Mouse (Mus musculus): ENCODE data around the gene Flywch2.
"Not testable (repeated sequence)": the region's sequence is repeated elsewhere in the genome, so short reads cannot be mapped to it uniquely, and the experiment has no call there.

The Flywch2 gene

DNA sequence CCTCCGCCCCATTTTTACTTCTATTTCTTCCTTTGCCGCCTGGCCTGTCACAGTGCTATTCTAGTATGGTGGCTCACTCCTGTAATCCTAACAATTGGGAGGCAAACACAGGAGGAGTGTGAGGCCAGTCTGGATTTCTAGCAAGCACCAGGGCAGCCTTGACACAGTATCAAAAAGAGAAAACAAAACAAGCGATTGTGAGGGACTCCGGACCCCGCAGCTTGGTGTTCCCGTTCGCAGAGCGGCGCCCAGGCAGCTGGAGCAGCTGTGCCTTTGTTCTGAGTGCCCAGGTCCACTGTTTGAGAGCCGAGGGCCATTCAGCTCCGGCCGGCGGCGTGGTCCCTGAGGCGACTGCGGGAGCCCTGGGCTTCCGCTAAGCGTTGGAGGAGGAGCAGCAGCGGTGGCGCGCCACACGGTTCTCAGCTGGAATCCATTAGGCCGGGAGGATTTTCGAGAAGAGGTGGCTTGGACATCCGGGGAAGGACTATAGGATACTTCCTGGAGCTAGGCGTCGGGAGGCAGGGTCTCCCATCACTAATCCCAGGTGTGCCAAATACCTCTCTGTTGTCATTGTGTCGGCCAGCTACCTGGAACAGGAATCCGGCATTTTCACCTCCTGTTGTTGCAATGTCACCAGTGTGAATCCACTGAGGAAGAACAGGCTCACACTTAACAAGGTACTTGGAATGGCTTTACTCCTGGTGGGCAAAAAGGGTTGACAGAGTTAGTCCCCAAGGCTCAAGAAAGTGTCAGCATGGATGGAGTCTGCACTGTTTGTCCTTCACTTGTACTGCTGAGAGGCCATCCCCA, 4.6 kb upstream of the Flywch2 start, which contains the start of gene Srrm2:
Gene Srrm2, plus strand, starts transcription at position 264 of the 810 bp plus-strand sequence.
- DNase-seq, result peak in 1 of 2 experiments; percentile 45

DNA sequence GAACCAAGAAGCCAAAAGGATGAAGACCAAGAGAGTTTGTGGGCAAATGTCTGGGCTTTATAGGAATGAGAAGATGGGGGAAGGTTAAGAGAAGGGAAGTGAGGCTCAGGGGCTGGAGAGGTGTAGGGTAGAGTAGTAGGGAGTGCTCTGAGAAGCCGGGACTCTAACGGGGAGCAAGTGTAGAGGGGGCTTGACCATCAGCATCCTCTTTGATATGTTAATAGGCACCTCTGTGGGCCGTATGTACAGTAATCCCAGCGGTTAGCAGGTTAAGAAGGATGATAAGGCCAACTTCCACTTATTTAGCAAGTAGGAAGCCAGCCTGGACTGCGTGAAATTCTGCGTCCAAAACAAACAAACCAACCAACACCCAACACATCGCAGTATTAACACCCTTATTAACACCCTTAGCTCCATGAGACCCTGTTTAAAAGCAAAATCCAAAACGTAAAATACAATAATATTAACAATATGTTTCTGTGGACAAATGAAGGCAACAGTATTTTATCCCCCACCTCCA, 3.9 kb upstream of the Flywch2 start:
- DNase-seq, result no peak

DNA sequence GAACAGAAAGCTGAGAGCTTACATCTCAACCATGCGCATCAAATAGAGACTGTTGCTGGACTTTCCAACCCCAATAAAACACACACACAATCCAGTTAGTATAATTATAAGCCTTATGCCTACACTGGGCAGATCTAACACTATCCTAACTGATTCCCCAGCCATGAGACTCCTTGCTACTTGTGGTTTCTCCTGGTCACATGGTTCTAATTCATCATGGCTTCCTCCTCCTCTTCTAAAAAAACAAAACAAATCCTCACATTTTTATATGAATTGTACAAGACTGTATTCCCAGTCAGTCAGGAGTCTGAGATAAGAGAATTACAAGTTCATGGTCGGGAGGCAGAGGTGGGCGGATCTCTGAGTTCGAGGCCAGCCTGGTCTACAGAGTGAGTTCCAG, 3.1 kb upstream of the Flywch2 start:
- DNase-seq, result no peak

- DNase-seq, result peak in 1 of 2 experiments; percentile 17
Observed at GRCm38 (mm10) chr17:23786510-23786931, 640 bp upstream of the Flywch2 start.

DNA sequence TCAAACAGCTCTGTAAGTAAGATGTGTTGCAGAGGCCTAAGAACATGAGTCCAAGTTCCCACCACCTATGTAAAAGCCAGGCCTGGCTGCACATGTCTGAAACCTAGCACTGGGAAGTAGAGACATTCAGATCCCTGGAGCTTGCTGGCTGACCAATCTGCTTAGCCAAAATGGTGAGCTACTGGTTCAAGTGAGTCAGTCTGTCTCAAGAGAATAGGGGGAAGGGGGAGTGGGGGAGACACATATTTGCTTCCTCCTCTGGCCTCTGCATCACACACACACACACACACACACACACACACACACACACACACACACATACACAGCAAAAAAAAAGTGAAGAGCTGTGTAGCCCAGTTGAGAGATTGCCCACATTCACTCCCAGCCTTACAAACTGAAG, 2.5 kb downstream of the Flywch2 start:
- no peak for DNase-seq

DNA sequence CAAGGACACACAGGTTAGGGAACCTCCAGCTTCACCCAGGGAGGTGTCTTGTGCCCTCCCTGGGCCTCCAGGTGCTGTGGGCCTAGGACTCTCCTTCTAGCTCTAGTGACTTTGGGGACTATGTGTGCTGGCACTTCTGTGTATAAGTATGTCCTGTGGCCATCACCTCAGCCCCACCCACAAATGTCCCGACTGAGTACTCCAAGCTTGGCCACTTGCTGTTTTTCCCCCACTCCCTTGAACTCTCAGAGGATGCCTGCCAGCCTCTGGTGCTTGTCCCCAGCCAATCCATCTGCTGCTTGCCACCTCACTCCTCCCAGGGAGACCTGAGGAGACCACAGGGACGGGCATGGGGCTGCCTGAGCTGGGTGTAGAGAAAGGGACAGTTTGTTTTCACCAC, 7.4 kb downstream of the Flywch2 start:
- no peak for DNase-seq

DNA sequence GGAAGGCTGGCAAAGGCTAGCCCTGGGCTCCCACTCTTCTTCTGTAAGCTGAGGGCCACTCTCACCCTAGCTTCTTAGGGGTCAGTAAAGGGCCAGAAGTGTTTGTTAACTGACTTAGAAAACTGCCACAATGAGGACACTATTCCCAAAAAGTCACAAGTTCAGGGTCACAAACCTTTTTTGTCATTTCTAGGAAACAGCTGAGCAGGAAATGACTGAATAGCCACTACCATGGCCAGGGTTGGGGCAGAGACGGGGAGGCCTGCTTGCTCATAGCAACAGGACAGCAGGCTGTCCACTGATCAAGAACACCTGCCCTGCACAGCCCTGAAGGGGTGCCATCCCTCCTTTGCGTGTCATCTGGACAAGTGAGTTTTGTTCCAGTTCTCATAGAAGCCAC, 8.7 kb downstream of the Flywch2 start:
- DNase-seq, result no peak

DNA sequence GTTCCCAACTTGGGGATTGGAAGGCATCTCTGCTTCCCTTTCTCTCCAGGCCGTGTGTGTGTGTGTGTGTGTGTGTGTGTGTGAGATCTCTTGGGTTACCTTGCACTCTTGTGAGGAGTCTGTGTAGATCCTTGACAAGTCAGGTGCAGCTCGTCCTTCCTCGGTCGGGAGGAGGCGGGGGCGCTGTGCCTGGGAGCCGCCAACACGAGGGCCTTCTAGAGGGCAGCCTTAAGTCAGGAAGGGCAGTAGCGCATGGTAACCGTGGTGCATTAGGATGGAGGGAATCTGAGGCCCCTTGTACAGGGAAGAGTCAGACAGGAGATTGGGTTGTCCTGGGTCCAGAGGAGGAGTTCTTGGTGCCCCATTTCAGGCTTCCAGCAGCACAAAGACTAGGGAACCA, 9.7 kb downstream of the Flywch2 start:
- no peak for DNase-seq

GRCm38 (mm10) chr17:23774090-23774489, 11.8 kb downstream of the Flywch2 start:
- DNase-seq, result peak; percentile 73 to 90

- DNase-seq, result no peak
Observed at GRCm38 (mm10) chr17:23773676-23774075, 12.2 kb downstream of the Flywch2 start.

DNA sequence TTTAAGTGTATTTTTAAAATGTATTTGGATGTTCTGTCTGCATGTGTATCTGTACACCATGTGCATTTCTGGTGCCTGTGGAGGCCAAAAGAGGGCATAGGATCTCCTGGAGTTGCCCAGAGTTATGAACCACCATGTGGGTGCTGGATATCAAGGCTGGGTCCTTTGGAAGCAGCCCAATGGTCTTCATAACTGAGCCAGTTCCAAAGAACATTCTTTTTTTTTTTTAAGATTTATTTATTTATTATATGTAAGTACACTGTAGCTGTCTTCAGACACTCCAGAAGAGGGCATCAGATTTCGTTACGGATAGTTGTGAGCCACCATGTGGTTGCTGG, 13.7 kb downstream of the Flywch2 start:
- DNase-seq, result not testable (repeated sequence)

DNA sequence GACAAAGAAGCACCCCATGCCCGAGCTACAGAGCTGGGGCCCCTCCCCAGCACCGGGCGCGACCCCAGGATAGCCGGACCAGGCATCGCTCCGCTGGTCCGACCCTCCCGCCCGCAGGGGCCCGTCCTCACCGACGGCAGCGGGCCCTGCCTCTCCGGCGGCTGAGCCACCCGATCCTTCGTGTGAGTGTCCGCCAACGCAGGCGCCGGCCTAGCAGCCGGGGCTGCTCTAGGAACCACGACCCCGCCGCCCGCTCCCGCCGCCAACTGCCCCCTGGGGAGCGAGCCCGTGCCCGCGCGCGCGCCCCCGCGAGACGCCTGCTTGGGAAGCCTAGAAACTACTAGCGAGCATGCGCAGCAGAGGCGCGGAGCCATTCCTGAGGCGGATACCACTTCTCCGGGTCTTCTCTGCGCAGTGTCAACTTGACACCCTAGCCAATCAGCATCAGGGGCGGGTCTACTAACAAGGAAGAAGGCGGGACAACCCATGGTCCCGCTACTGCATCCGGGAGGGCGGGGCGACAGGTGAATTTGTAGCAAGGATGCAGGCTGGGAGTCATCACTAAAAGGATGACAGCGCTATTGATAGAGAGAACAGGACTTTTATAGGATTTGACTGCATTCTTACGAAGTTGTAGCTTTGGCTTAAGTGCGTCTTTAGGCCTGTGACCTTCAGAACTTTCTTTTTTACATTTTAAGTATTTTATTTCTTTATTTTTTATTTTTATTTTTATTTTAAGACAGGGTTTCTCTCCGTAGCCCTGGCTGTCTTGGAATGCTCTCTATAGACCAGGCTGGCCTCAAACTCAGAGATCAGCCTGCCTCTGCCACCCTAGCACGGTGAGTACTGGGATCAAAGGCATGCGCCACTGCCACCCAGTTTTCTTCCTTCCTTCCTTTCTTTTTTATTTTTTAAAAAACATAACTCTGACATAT, 14.3 kb downstream of the Flywch2 start, which contains the start of gene Flywch1:
Gene Flywch1, minus strand, starts transcription at position 319 of the 935 bp plus-strand sequence.
- peak; percentile 99 for DNase-seq

- no peak for DNase-seq
Observed at GRCm38 (mm10) chr17:23770896-23771283, 15.0 kb downstream of the Flywch2 start.

DNA sequence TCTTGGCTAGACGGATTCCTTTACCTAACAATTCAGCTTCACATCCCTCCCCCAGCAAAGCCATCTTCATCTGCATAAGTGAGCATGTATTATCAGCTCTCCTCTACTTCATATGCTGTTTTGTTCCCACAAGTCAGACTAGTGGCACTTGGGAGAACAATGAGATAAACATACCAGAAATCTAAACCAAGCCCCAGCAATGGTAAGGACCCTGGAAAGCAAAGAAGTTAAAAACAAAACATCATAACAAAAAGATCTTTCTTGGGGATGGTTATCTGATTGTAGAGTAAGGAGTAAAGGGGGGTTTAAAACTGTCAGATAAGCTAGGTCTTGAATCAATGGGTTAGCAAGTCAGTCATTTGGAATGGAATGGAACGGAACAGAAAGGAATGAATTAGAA, 15.4 kb downstream of the Flywch2 start:
- no peak for DNase-seq

GRCm38 (mm10) chr17:23762976-23763375, 22.9 kb downstream of the Flywch2 start:
- DNase-seq, result no peak

- DNase-seq, result no peak
Observed at GRCm38 (mm10) chr17:23761155-23761554, 24.7 kb downstream of the Flywch2 start.

- DNase-seq, result no peak
Observed at GRCm38 (mm10) chr17:23760231-23760630, 25.6 kb downstream of the Flywch2 start.

GRCm38 (mm10) chr17:23758801-23759200, 27.1 kb downstream of the Flywch2 start:
- DNase-seq, result peak in 1 of 2 experiments; percentile 29

GRCm38 (mm10) chr17:23757581-23757980, 28.3 kb downstream of the Flywch2 start:
- no peak for DNase-seq

DNA sequence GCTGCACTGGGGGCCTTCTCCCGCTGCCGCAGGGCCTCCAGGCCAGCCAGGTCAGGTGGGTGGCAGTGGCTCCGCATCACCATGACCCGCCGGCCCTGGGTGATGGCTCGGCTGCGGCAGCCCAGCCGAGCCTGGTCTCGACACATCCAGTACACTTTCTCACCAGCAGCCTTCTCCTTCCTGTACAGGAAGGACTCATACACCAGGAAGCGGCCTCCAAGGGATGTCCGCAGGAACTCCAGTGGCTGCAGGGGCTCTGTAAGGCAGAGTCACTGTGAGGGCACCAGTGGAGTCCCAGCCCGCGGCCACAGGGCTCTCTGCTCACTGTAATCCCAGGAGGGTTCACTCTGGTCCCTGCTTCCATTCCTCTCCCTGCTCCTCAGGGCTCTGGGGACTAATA, 30.2 kb downstream of the Flywch2 start:
- DNase-seq, result peak in 1 of 2 experiments; percentile 26

DNA sequence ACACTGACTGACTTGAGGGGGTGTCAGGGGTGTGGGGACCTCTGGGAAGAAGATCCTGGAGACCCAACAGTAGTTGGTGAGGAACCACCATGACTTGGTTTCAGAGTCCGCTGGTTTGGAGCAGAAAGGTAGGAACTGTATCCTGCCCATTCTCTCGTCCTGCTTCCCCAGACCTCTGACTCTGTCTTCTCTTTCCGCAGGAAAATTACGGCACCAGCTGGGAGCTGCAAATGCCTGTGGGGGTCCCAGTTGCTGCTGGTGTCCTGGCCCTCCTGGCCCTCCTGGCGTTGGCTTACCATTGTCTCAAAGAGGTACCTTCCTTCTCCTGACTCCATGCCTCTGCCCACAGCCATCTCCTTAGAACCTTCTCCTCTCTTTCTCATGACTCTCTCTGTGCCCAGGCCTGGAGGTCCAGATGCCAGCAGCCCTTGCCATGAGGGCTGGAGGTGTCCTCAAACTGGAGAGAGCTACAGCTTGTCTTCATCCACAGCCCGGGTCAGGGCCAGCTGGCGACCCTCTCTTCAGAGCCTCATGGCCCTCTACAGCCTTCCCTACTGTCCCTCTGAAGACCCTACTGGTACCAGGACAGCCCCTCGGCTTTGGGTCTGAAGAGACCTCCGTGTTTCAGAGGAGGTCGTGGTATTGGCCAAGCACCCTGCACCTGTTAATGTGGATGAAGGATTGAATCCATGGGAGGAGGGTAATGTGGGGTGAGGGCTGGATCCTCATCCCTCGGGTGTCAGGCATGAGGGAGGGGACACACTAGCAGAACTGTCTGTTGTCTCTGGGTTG, 36.3 kb downstream of the Flywch2 start:
- DNase-seq, result no peak

DNA sequence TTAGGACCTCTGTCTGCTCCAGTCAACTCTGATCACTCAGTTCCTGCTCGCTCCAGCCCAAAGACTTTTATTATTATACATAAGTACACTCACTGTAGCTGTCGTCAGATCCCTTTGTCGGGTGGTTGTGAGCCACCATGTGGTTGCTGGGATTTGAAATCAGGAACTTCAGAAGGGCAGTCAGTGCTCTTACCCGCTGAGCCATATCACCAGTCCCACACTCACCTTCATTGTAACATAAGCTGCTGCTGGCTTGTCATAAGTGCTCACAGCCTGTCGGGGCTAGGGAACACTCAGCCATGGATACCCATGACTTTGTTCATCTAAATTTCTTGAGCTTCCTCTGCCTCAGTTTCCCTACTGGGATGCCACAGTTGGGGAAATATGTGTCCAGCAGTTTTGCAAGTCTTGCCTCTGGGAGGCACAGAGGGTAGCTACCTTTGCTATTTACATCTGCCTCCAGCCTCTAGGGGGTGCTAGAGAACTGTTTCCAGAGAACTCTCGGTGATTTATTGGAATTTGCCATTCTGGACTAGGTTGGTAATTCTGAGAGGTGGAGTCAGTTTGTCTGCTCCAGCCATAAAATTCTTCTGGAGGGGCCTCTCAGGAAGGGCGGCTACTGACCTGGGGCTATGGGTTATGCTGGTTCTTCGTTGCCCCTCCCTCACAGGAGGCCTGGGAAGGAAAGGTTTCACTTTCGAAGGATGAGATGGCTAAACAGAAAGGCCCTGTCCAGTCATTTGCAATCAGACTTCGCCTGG, 37.1 kb downstream of the Flywch2 start:
- peak; percentile 85 to 86 for DNase-seq
